Mouse (Mus musculus) G1E (cell line): ENCODE measurements around the gene Scn3a. TPM values are rescaled to one million over a fixed set of nuclear protein-coding genes. Genes with fewer than 3 reads are reported as not detected.
A peak's percentile ranks its signal among the peaks of the same experiment; 100 is the strongest.

Experiments
- ATAC-seq: 2 replicates; pipeline ENCODE4 v1.8.0; 2016; ENCODE audit warnings: mild to moderate bottlenecking; ENCODE audit not compliant: insufficient number of reproducible peaks, poor library complexity, low FRiP score, severe bottlenecking; ENCODE audit errors: extremely low read depth
- DNase-seq: peaks from one replicate; pipeline ENCODE4 v3.0.0; 2012; ENCODE audit warnings: low spot score
- H3K27me3 ChIP-seq: 2 replicates; pipeline ENCODE4 v1.6.1; 2012; ENCODE audit warnings: mild to moderate bottlenecking, low read length, inconsistent platforms; ENCODE audit not compliant: insufficient read depth
- H3K36me3 ChIP-seq: replicated peaks from 2 replicates; pipeline ENCODE3; 2012; ENCODE audit warnings: mild to moderate bottlenecking, inconsistent platforms
- H3K4me1 ChIP-seq: 2 replicates; pipeline ENCODE4 v1.6.1; 2012; ENCODE audit warnings: low read depth, low read length, inconsistent platforms, mixed read lengths; ENCODE audit not compliant: insufficient read depth
- H3K4me3 ChIP-seq: 2 replicates; pipeline ENCODE4 v1.5.1; 2012; ENCODE audit warnings: low read depth, mild to moderate bottlenecking, inconsistent platforms, low read length, moderate library complexity, mixed read lengths
- H3K9me3 ChIP-seq: replicated peaks from 2 replicates; pipeline ENCODE4 v1.6.1; 2012; ENCODE audit warnings: inconsistent platforms
- CTCF ChIP-seq: IDR thresholded peaks from 2 replicates; pipeline ENCODE4 v1.5.1; 2012; ENCODE audit warnings: low read depth, low read length, inconsistent platforms, mixed read lengths
- GATA1 ChIP-seq: IDR thresholded peaks from 2 replicates; pipeline ENCODE4 v1.6.1; 2012; ENCODE audit warnings: borderline replicate concordance, low read length, inconsistent platforms, mixed read lengths
- GATA2 ChIP-seq: IDR thresholded peaks from 2 replicates; pipeline ENCODE4 v1.6.1; 2012; ENCODE audit warnings: low read depth, low read length, inconsistent platforms, borderline replicate concordance
- POLR2AphosphoS5 ChIP-seq: IDR thresholded peaks from 2 replicates; pipeline ENCODE4 v1.6.1; 2012; ENCODE audit warnings: low read depth, low read length, inconsistent platforms; ENCODE audit not compliant: insufficient replicate concordance
- TAL1 ChIP-seq: conservative IDR thresholded peaks from 2 replicates; pipeline ENCODE4 v1.6.1; 2012; ENCODE audit warnings: low read depth, low read length, inconsistent platforms, mixed read lengths
- polyA plus RNA-seq: library from polyadenylated mRNA; stranded (reverse); fragments of >175 nt; gene quantifications from 2 replicates; pipeline ENCODE4 v1.2.3, GENCODE M21; 2012
- total RNA-seq, 2 experiments: library from RNA; stranded (forward) in 1 of 2; stranded (reverse) in 1 of 2; fragments of 200-1000 nt in 1 of 2; fragments of >200 nt in 1 of 2; fragmentation: Nextera tagmentation in 1 of 2; gene quantifications; 2 replicates each; pipeline ENCODE4 v1.2.3; 2014 to 2017

Gene Scn3a
- total RNA-seq (2014; fragmentation: Nextera tagmentation) (not detected in 2 replicates), total RNA-seq (2017) (0.06 and 0.11 TPM in 2 replicates), polyA plus RNA-seq (not detected in 2 replicates)

GRCm38 (mm10) chr2:65566793-65567787 is at the start of gene Scn3a:
TSS of gene Scn3a (minus strand) at chr2:65567627.
- ATAC-seq (no peak), DNase-seq (no peak)
- TF ChIP-seq POLR2AphosphoS5 (no peak), CTCF (0 out of 2 replicates have a peak, but pooled peaks have one; percentile 22)
- H3K4me3 ChIP-seq, result no peak within 1 kb of the TSS
- H3K4me1 ChIP-seq, result no peaks in the 10 kb centered on the region
- H3K9me3 ChIP-seq, result peaks cover 13% of the 10 kb centered on the region
- H3K36me3 ChIP-seq, result no peaks in the 10 kb centered on the region
- H3K27me3 ChIP-seq, result no peaks in the 10 kb centered on the region

GRCm38 (mm10) chr2:65611887-65612286 is 44.5 kb upstream of the Scn3a start:
- Histone ChIP-seq H3K27me3 (no peaks in the 10 kb centered on the region), H3K4me3 (no peak overlapping the region), H3K4me1 (no peaks in the 10 kb centered on the region), H3K36me3 (no peaks in the 10 kb centered on the region), H3K9me3 (peaks cover 23% of the 10 kb centered on the region)
- no peak for ATAC-seq
- TF ChIP-seq CTCF (no peak), GATA2 (no peak), TAL1 (no peak), POLR2AphosphoS5 (no peak), GATA1 (no peak)
- no peak for DNase-seq

GRCm38 (mm10) chr2:65607813-65608212 is 40.4 kb upstream of the Scn3a start:
- ATAC-seq (no peak), DNase-seq (no peak)
- Histone ChIP-seq H3K4me3 (no peak overlapping the region), H3K27me3 (no peaks in the 10 kb centered on the region), H3K9me3 (peaks cover 14% of the 10 kb centered on the region), H3K36me3 (no peaks in the 10 kb centered on the region), H3K4me1 (no peaks in the 10 kb centered on the region)
- TF ChIP-seq GATA1, result no peak
- TF ChIP-seq TAL1, result no peak

- H3K9me3 ChIP-seq, result peaks cover 14% of the 10 kb centered on the region
- no peaks in the 10 kb centered on the region for H3K27me3 ChIP-seq
- no peaks in the 10 kb centered on the region for H3K36me3 ChIP-seq
- no peaks in the 10 kb centered on the region for H3K4me1 ChIP-seq
- H3K4me3 ChIP-seq, result no peak overlapping the region
- DNase-seq (no peak), ATAC-seq (no peak)
- no peak for TF ChIP-seq POLR2AphosphoS5
- TF ChIP-seq GATA2, result no peak
- TF ChIP-seq TAL1, result no peak
These were observed 20.3 kb upstream of the Scn3a start for GRCm38 (mm10) chr2:65587679-65588078.

- Histone ChIP-seq H3K27me3 (no peaks in the 10 kb centered on the region), H3K9me3 (peaks cover 13% of the 10 kb centered on the region), H3K36me3 (no peaks in the 10 kb centered on the region), H3K4me3 (no peak overlapping the region), H3K4me1 (no peaks in the 10 kb centered on the region)
- DNase-seq, result no peak
- ATAC-seq, result no peak
- TF ChIP-seq POLR2AphosphoS5 (no peak), GATA1 (no peak), CTCF (no peak), TAL1 (no peak), GATA2 (no peak)
These were observed 498 bp upstream of the Scn3a start for GRCm38 (mm10) chr2:65567925-65568324.

GRCm38 (mm10) chr2:65563898-65564297 is 3.5 kb downstream of the Scn3a start:
- TF ChIP-seq CTCF (no peak), GATA1 (no peak), TAL1 (no peak), GATA2 (no peak), POLR2AphosphoS5 (no peak)
- no peaks in the 10 kb centered on the region for H3K27me3 ChIP-seq
- no peaks in the 10 kb centered on the region for H3K36me3 ChIP-seq
- DNase-seq (no peak), ATAC-seq (no peak)
- peaks cover 10% of the 10 kb centered on the region for H3K9me3 ChIP-seq
- H3K4me3 ChIP-seq, result no peak overlapping the region
- H3K4me1 ChIP-seq, result no peaks in the 10 kb centered on the region
